Mouse (Mus musculus): Measurements from ENCODE around the gene Fam196b. TPM values are rescaled to one million over a fixed set of nuclear protein-coding genes. Genes with fewer than 3 reads are reported as not detected.

Gene Fam196b
- polyA plus RNA-seq, 1 experiment: 9.5 TPM

DNA sequence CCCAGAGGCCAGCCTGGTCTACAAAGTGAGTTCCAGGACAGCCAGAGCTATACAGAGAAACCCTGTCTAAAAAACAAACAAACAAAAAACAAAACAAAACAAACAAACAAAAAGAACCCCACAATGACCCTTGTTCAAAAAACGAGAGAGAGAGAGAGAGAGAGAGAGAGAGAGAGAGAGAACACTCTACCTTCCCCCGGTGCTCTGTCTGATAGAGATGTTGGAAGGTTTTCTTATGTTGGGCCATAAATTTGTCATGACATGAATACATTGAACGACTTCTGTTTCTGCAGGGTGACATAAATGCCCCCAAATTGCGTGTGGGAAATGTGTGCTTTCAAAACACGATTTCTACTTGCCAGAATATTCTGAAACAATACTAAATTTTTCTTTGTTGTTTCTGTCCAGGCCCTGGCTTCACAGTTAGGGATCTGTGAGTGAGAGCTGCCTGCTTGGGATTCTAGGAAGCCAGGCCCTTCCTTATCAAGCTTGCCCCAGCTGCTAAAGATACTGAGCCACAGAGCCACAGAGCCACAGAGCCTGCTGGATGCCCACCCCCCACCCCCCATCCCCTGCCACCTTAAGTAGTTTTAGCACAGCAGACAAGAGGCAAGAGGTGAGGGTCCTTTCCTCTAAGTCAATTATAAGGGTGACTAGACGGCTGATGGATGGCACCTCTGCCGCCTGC lies 17.9 kb downstream of the Fam196b start:
- TF ChIP-seq CTCF (IDR thresholded peaks at IDR 0.05; ENCODE audit: borderline replicate concordance, extremely low read depth, insufficient read depth, insufficient read length) (no peak), POLR2A (IDR thresholded peaks at IDR 0.05; ENCODE audit: borderline replicate concordance, extremely low read depth, insufficient read depth, insufficient read length, poor library complexity, severe bottlenecking) (no peak)
- DNase-seq (ENCODE audit: low read depth): no peak

DNA sequence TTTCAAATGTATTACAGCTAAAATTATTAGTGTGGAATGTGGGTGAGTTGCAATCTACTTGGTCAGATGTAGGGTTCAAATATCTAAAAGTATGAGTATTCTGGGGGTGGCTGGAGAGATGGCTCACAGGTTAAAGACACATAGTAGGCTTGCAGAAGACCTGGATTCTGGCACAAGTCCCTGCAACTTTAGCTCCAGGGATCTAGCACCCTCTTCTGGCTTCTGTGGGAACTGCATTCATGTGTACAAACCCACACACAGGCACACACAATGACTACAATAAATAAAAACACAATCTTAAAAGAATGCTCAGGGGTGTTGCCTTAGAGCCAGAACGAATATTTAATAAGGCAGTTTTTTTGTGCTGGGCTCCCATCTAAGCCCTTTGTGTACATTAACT lies 23.3 kb downstream of the Fam196b start:
- TF ChIP-seq CTCF (IDR thresholded peaks at IDR 0.05; ENCODE audit: borderline replicate concordance, extremely low read depth, insufficient read depth, insufficient read length): peak; percentile 27; the same call in 1 of the 2 replicates
- TF ChIP-seq POLR2A (IDR thresholded peaks at IDR 0.05; ENCODE audit: borderline replicate concordance, extremely low read depth, insufficient read depth, insufficient read length, poor library complexity, severe bottlenecking): no peak
- DNase-seq (ENCODE audit: low read depth): no peak

- DNase-seq (ENCODE audit: low read depth): no peak
- TF ChIP-seq POLR2A (IDR thresholded peaks at IDR 0.05; ENCODE audit: borderline replicate concordance, extremely low read depth, insufficient read depth, insufficient read length, poor library complexity, severe bottlenecking): no peak
- TF ChIP-seq CTCF (IDR thresholded peaks at IDR 0.05; ENCODE audit: borderline replicate concordance, extremely low read depth, insufficient read depth, insufficient read length): no peak
These were observed 25.1 kb downstream of the Fam196b start for GRCm38 (mm10) chr11:34339693-34340092.

DNA sequence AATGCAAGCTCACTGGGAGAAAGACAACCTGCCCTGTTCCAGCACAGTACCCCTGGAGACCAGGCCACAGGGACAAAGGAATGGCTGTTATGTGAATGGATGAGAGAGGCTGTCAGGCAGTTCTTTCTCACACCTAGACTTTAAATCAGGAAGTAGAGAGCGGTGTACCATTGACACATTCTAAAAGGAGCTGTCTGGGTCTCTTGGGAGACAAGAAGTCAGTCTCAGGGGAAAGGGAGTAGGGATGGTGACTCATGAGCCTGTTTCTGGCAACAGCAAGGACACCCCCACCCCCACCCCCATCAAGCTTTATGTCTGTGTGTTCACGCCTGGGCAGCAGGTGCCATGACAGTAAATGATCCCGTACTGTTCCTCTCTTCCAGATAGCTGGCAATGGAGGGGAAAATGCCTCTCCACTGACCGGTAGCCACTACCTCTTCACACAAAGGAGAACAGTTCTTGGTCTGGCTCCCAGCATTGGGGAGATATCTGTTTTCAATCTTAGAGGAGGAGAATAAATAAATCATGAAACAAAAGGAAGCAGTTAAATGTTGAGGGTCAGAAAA lies 29.2 kb downstream of the Fam196b start:
- no peak for TF ChIP-seq CTCF (IDR thresholded peaks at IDR 0.05; ENCODE audit: borderline replicate concordance, extremely low read depth, insufficient read depth, insufficient read length)
- no peak for TF ChIP-seq POLR2A (IDR thresholded peaks at IDR 0.05; ENCODE audit: borderline replicate concordance, extremely low read depth, insufficient read depth, insufficient read length, poor library complexity, severe bottlenecking)
- no peak for DNase-seq (ENCODE audit: low read depth)

DNA sequence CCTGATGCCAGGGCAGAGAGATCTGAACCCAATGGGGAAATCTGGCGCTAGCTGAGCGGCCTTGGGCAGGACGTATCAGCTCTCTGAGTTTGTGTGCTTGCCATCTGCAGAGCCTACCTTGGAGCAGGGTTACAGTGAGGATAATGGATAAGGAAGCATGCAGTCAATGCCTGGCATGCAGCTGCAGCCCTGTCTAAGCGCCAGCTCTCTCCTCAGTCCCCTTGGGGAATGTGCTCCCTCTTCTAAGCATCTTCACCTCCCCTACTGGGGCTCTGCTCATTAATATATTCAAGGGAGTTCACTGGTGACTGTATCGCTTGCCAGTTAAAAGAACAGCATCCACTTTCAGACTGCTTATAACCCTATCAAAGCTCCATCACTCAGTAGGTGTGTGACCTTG lies 29.7 kb downstream of the Fam196b start:
- peak; percentile 71 for DNase-seq (ENCODE audit: low read depth)
- TF ChIP-seq CTCF (IDR thresholded peaks at IDR 0.05; ENCODE audit: borderline replicate concordance, extremely low read depth, insufficient read depth, insufficient read length) (no peak), POLR2A (IDR thresholded peaks at IDR 0.05; ENCODE audit: borderline replicate concordance, extremely low read depth, insufficient read depth, insufficient read length, poor library complexity, severe bottlenecking) (no peak)

GRCm38 (mm10) chr11:34348287-34348918 lies 33.8 kb downstream of the Fam196b start:
- no peak for TF ChIP-seq CTCF (IDR thresholded peaks at IDR 0.05; ENCODE audit: borderline replicate concordance, extremely low read depth, insufficient read depth, insufficient read length)
- TF ChIP-seq POLR2A (IDR thresholded peaks at IDR 0.05; ENCODE audit: borderline replicate concordance, extremely low read depth, insufficient read depth, insufficient read length, poor library complexity, severe bottlenecking): no peak
- peak; percentile 93 for DNase-seq (ENCODE audit: low read depth)

- no peak for DNase-seq (ENCODE audit: low read depth)
- TF ChIP-seq CTCF (IDR thresholded peaks at IDR 0.05; ENCODE audit: borderline replicate concordance, extremely low read depth, insufficient read depth, insufficient read length): no peak
- TF ChIP-seq POLR2A (IDR thresholded peaks at IDR 0.05; ENCODE audit: borderline replicate concordance, extremely low read depth, insufficient read depth, insufficient read length, poor library complexity, severe bottlenecking): no peak
These were observed 34.9 kb downstream of the Fam196b start for GRCm38 (mm10) chr11:34349453-34350056.

DNA sequence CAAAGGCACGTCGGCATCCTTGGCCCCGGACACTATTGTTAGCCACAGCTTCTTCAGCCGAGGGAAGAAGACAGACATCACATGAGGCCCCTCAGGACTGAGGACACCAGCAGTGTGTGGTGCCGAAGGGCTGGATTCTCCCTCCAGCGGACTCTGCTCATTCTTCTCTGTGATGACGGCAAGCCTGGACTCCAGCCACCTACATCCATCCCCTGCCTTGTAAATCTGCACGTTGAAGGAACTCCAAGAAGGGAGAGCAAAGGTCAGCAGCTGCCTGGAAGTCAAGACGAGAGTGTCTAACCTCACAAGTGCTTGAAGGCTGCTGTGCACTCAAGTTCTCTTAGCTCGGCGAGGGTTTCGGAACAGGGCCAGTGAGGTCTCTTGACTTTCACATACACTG lies 40.8 kb downstream of the Fam196b start:
- TF ChIP-seq POLR2A (IDR thresholded peaks at IDR 0.05; ENCODE audit: borderline replicate concordance, extremely low read depth, insufficient read depth, insufficient read length, poor library complexity, severe bottlenecking): no peak
- no peak for TF ChIP-seq CTCF (IDR thresholded peaks at IDR 0.05; ENCODE audit: borderline replicate concordance, extremely low read depth, insufficient read depth, insufficient read length)
- no peak for DNase-seq (ENCODE audit: low read depth)

DNA sequence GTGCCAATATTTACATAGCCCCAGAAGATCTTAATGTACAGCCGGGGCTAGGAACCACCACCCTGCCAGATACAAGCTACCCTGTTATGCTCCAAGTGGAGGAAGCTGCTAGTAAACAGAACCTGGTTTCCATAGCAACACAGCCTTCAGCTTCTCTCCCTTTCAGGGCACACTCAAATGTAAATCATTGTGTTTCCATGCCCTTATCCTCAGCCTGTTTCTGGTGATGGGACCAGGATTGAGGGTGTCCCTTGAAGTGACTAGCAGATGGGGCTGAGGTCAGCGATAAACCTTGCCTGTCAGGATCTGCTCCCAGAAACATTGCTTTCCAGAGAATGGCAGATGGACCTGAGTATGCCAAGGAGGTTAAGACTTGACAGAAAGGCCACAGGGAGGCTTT lies 41.5 kb downstream of the Fam196b start:
- peak; percentile 76 for DNase-seq (ENCODE audit: low read depth)
- TF ChIP-seq POLR2A (IDR thresholded peaks at IDR 0.05; ENCODE audit: borderline replicate concordance, extremely low read depth, insufficient read depth, insufficient read length, poor library complexity, severe bottlenecking): no peak

DNA sequence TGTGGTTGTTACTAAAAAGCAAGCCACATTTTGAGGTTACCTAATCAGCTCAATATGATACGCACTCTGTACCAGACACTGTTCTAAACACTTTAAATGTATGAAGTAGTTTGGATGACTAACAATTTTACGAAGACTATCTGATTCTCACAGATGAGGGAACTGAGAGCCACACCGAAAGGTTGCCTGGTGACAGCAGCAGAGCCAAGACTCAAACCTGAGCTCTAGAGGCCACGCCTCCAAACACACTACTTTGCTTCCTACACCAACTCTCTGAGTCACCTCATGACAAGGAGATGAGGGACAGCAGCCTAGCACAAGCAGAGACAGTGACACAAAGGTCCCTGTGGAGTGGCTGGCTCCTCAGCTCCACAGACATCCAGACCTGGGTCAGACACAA lies 57.6 kb downstream of the Fam196b start:
- TF ChIP-seq POLR2A (IDR thresholded peaks at IDR 0.05; ENCODE audit: borderline replicate concordance, extremely low read depth, insufficient read depth, insufficient read length, poor library complexity, severe bottlenecking) (no peak), CTCF (IDR thresholded peaks at IDR 0.05; ENCODE audit: borderline replicate concordance, extremely low read depth, insufficient read depth, insufficient read length) (no peak)
- DNase-seq (ENCODE audit: low read depth): no peak

DNA sequence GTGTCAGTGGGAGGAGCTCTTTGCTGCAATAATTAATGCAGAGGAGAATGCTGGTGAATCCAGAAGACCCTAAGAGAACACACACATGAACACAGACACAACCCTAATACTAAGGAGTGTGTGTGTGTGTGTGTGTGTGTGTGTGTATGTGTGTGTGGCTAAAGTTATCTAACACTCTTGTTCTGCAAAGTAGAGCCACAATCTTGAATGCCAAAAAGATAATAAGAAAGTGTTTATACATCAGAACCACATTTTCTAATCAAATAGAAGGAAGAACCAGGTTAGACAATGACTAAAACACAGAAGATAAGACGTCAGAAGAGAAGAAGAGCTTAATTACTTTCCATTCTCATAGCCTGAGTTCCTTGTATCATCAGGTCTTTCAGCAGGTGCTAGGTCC lies 60.9 kb downstream of the Fam196b start:
- DNase-seq (ENCODE audit: low read depth): no peak
- TF ChIP-seq CTCF (IDR thresholded peaks at IDR 0.05; ENCODE audit: borderline replicate concordance, extremely low read depth, insufficient read depth, insufficient read length): no peak
- TF ChIP-seq POLR2A (IDR thresholded peaks at IDR 0.05; ENCODE audit: borderline replicate concordance, extremely low read depth, insufficient read depth, insufficient read length, poor library complexity, severe bottlenecking): no peak
